Mouse (Mus musculus) cerebellum, adult 18-20 months (tissue): ENCODE measurements around the gene Zcchc7.

ENCODE experiments used
- DNase-seq, 2 experiments: peaks; one replicate each; pipeline ENCODE4 v3.0.0; 2021

Gene Zcchc7

DNA sequence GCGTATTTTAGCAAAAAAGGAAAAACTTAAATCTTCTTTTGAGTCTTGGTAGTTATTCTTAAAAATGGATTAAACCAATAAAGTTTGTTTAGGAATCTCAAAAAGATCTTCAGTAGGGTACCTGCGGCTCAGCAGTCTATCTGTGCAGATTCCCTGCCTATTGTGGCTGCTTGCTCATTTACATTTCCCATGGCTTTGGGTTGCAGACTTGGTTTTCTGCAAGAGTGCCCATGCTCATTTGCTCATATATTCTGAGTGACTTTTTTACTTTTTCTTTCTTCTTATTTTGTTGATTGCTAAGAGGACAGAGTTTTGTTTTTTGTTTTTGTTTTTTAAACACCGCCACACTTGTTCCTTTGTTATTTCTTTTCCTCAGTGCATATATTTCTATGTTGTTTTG lies 19.2 kb downstream of the Zcchc7 start:
- no peak for DNase-seq

- peak; percentile 22 to 39 for DNase-seq
Observed at GRCm38 (mm10) chr4:44776651-44777050, 21.0 kb downstream of the Zcchc7 start.

DNA sequence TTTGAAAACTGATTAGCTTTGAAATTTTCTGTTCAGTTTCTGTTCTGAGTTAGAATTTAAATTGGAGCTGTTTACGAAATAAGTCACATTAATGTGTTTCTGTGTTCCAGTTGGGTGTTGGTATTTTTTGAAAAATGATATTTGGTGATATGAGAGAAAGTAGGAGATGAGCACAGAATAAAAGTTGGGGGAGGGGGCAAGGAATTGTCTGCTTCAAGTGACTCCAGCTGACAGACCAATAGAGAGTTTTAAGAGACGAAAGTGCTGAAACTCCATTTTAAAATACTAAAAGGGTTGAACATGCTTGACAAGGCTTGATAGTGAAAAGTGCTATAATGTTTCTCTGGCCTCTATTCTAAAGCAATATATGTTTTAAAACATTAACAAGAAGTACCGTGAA lies 21.4 kb downstream of the Zcchc7 start:
- no peak for DNase-seq

DNA sequence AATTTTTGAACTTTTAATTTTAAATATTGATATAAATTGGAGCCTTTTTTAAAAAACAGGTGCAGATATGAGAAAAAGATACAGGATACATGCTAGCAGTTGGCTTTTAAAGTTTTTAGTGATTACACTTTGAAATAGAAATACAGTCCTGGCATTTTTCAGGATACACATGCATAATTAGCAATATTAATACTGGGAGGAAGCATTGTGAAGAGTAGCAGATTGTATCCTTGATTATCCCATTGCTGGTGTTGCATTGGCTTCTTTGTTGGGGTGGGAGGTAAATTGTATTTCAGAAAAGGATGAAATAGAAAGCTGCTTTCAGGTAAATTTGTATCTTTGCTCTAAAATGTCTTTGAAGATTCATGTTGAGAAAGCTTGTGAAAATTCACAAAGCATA lies 22.0 kb downstream of the Zcchc7 start:
- DNase-seq, result no peak

GRCm38 (mm10) chr4:44778316-44778715 lies 22.6 kb downstream of the Zcchc7 start:
- no peak for DNase-seq

GRCm38 (mm10) chr4:44780462-44781157 lies 24.9 kb downstream of the Zcchc7 start:
- DNase-seq, result no peak

DNA sequence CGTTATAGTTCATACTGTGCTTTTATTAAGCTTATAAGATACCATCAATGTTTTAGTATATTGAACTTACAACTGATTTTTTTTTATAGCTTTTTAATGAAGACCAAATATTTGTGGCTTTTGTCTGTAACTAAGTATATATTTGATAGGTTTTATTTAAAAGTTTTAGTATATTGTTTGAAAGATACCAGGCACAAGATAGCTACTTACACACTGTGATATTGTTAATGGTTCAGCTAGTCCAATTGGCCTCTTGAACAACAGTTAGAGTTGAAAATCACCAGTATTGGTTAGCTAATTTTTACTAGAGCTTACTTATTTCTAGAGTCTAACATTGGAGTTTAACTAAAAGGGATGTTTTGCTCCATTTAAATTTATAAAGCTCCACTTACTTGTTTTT lies 25.8 kb downstream of the Zcchc7 start:
- no peak for DNase-seq

DNA sequence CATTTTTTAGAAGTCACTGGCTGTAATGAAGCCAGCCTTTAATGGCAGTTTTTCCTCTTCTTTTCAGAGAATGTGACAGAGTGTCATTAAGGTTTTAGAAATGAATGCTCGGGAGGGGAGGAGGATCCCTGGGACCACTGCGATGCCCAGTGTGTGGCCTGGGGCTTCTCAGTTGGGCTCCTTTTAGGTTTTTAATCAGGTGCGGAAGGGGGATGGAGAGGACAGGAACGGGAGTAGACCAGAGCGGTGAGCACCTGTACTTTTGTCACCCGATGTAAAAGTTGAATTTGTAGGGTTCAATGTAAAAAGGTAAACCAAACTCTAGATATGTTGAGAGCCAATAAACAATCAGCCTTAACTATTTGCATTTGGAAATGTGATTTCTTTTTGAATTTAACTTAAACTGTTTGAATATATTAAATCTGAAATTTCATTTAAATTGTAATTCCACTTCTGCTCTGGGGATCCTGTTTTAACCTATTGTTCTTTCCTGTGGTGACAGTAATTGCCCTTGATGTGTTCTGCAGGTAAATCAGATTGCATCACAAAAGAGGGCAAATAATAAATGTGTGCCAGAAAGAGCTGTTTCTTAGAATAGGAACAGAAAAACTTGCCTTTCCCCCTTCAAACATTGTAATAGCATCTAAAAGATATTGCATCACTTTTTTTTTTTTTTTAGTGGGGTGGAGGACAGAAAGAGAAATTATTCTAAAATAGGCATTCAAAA lies 28.1 kb downstream of the Zcchc7 start:
- no peak for DNase-seq

GRCm38 (mm10) chr4:44812855-44813254 lies 57.2 kb downstream of the Zcchc7 start:
- no peak for DNase-seq

DNA sequence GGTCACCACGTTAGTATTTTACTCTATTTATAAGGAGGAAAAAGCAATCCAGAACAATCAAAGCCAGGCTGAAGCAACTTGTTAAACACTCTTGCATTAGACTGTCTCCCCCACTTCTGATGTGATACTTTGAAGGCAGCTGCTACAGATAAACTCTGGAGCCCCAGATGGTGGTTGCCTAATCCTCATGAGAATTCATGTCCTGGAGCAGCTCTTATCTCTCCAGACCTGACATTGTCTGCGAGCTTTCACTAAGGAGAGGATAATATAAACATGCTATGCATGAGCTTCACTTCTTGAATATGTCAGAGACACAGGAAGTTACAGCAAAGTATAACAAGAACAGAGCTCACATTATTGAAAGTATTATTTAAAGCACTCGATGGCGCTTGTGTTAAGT lies 58.1 kb downstream of the Zcchc7 start:
- DNase-seq, result no peak

GRCm38 (mm10) chr4:44816584-44816983 lies 60.9 kb downstream of the Zcchc7 start:
- DNase-seq, result no peak

DNA sequence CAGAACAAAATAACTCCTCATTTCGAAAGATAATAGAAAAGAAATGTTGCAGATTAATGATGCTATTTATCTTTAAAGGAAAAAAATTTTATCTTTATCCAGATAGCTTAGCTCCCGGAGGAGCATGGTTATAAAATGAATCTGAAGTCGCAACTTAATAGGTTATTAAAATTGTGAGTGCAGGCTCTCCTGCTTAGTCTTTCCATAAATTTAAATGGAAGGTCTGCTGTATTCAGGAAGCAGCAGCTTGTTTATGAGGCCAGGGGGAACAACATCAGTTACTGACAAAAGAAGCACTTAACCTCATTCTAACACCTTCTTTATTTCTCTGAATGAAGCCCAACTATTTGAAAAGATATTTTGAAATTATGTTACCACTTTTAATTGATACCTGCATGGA lies 74.9 kb downstream of the Zcchc7 start:
- no peak for DNase-seq

- DNase-seq, result no peak
Observed at GRCm38 (mm10) chr4:44851835-44852251, 96.2 kb downstream of the Zcchc7 start.

DNA sequence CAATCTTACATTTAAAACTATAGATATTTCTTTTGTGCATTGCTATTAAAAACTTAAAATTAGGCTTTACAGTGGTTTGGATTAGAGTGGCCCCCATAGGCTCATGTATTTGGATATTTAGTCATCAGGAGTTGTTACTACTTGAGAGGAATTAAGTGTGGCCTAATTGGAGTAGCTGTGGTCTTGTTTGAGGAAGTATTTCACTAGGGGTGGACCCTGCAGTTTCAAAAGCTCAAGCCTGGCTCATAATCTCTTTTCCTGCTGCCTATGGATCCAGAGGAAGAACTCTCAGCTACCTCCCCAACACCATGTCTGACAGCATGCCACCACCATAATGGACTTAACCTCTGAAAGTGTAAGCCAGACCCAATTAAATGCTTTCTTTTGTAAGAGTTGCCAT lies 115.9 kb downstream of the Zcchc7 start:
- DNase-seq, result no peak

DNA sequence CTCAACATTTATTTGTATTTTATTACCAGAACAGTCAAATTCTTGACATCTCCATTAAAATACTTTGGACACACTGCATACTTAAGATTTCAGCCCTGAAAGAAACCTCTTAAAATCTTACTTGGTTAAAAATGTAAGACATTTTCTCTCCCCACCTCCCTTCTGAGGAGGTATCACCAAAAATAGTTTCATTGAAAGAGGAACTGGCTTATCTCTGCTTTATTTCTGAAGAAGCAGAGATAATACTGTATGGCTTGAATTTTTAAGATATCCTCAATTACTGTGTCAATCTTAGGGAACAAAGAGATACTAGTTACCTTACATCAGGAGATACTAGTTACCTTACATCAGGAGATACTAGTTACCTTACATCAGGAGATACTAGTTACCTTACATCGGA lies 116.4 kb downstream of the Zcchc7 start:
- DNase-seq, result no peak

GRCm38 (mm10) chr4:44880065-44880623 lies 124.5 kb downstream of the Zcchc7 start:
- DNase-seq, result no peak

GRCm38 (mm10) chr4:44886143-44886542 lies 130.5 kb downstream of the Zcchc7 start:
- DNase-seq, result no peak

GRCm38 (mm10) chr4:44891344-44891743 lies 135.7 kb downstream of the Zcchc7 start:
- no peak for DNase-seq

DNA sequence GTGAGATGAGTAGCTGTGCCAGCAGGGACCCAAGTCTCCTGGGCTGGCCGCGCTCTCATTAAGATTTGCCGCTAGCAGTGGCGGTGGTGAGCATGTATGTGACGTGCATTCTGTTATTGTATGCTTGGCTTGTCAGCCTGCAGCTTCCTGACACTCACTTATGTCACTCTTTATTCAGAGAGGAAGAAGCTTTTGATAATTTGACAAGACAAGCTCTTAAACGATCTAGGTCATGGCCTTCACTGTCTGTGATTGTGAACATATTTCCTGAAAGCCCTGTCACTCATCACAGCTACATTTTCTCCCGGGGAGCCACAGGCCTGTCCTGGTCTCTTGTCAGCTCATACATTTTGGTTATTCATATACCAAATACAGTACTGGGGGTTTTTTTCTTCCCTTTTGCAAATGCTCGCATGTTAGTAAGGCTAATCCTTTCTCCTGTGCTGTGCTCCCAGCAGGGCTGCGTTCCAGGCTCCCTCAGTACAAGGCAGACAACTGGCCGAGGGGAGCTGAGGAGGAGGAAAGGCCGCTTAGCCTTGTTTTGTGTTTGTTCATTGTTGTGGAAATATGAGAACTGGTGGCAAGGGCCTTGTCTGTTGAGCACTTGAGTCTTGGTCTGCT lies 150.1 kb downstream of the Zcchc7 start:
- DNase-seq, result peak; percentile 36 to 47

DNA sequence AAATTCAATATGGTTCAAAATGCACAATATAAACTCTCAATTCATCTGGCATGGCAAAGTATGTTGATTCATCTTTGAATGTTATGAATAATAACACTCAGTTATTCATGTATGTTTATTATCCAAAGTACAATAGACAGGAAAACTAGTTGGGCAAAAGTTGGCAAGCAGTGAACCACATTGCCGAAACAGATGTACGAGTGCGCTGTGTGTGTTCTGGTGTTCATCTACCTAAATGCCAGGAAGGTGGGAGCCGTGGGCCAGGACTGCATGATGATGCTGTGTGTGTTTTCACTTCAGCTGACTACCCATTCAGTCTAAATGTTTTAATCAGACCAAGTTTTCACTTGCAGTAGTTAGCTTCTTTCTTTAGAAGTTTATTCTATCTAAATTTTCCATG lies 150.7 kb downstream of the Zcchc7 start:
- no peak for DNase-seq

- peak; percentile 13 to 14 for DNase-seq
Observed at GRCm38 (mm10) chr4:44910065-44910464, 154.4 kb downstream of the Zcchc7 start.

DNA sequence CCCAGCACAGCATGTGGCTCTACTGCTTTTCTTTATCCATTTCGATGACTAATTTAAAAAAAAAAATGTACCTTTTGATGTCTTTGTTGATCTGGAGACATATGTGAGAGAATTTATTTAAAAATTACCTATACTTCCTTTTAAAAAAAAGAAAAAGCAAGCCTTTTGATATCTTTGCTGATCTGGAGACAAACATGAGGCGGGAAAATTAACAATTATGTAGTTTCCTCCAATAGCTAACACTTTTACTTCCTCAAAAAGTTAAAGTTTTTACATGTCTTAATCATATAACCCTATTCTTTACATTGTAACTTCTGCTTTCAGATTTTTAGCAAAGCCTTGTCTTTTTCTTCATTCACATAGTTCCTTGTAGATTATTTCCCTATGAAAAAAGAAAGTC lies 155.2 kb downstream of the Zcchc7 start:
- no peak for DNase-seq

DNA sequence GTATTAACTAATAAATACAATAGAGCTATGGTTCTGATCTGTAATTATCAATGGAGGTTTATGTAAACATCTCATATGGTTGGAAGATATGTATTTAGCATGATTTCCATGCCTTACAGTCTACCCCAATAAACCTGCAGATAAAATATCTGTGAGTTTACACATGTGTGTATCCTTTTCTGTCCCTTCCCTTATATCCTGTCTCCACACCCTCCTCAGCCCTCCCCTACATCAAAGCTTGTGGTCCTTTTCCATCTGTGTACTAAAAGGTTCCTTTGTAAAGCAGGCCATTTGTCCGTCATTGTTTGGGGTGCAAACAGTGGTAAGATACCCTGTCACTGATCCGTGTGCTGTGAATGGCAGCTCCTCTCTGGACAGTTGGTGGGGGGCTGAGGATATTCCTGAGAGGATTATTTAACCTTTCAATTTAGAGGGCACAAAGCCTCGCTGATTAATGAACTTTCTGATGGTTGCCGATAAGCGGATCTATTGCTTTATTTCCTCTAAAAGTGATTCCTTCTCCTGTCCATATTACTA lies 161.7 kb downstream of the Zcchc7 start:
- no peak for DNase-seq

DNA sequence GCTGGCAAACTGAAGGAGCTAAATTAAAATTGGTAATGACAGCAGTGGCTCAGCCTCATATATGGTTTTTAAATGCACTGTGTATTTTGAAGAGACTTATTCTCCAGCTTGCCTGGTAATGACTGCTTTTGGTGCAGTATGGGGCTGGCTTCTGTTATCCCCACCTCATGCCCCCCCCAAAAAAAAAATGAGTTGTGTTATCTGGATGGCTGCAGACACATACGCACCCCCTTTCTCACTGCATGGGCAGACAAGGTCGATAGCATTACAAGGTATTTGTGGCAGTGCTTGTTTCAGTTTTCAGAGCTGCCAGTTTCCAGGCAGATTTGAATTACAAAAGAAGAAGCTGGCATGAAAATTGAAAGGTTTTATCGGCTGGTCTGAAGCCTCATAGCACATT lies 162.2 kb downstream of the Zcchc7 start:
- DNase-seq, result no peak
